Mouse (Mus musculus): Measurements from ENCODE around the gene Olfr830. TPM values are rescaled to one million over a fixed set of nuclear protein-coding genes. Genes with fewer than 3 reads are reported as not detected.

The Olfr830 gene
- polyA plus RNA-seq (2014; fragmentation: Illumina TruSeq; extraction: RNeasy Lipid Tissue Mini Kit (QIAGEN cat#74804); ENCODE audit: low read depth, low replicate concordance) = not detected

DNA sequence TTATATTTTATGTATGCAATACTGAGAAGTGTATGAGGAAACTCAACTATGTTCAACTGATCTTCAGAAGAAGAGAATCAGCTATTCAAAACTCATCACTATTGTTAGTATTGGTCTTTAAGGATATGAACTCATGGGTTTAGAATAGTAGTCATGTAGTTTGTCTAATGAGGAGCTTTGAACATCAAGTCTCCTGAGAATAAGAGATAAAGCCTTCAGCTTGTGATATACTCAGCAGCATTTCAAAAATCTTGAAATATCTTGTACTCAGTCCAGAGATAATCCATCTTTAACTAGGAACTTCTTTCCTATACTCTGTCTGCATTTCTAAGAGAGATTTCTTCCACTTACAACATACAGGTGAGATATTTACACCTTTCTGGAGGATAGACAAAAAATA is at the start of gene Olfr830:
Gene Olfr830, plus strand, starts transcription at position 301 of the 400 bp plus-strand sequence.

DNA sequence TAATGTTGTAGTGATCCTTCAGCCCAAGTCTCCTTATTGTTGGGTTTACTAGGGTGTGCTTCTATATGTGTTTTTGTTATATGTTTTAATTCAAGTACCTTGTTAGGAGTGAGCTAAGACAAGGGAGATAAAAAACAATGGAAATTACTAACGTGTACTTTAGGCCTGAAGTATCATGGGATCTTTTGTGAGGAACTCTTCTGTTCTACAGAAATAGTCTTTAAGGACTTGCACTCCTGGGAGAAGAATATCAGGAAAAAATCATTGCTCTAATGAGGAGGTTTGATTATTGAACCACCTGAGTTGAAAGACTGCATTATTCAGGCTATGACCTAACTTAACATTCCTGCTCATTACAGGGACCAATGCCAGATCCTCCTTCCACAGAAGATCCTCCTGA is 19.9 kb upstream of the Olfr830 start, which contains the start of gene Olfr829:
Gene Olfr829, plus strand, starts transcription at position 301 of the 400 bp plus-strand sequence.

Other genes starting within 250 kb of the Olfr830 start
- 0.85 TPM for gene Muc16, start 200.2 kb upstream of the Olfr830 start, polyA plus RNA-seq (2014; fragmentation: Illumina TruSeq; extraction: RNeasy Lipid Tissue Mini Kit (QIAGEN cat#74804); ENCODE audit: low read depth, low replicate concordance)
- gene Olfr24, start 110.7 kb upstream of the Olfr830 start, polyA plus RNA-seq (2014; fragmentation: Illumina TruSeq; extraction: RNeasy Lipid Tissue Mini Kit (QIAGEN cat#74804); ENCODE audit: low read depth, low replicate concordance) = not detected
- gene Olfr828, start 55.2 kb upstream of the Olfr830 start, polyA plus RNA-seq (2014; fragmentation: Illumina TruSeq; extraction: RNeasy Lipid Tissue Mini Kit (QIAGEN cat#74804); ENCODE audit: low read depth, low replicate concordance) = not detected
- not detected for gene Olfr829, start 19.8 kb upstream of the Olfr830 start, polyA plus RNA-seq (2014; fragmentation: Illumina TruSeq; extraction: RNeasy Lipid Tissue Mini Kit (QIAGEN cat#74804); ENCODE audit: low read depth, low replicate concordance)
- not detected for gene Olfr832, start 62.4 kb downstream of the Olfr830 start, polyA plus RNA-seq (2014; fragmentation: Illumina TruSeq; extraction: RNeasy Lipid Tissue Mini Kit (QIAGEN cat#74804); ENCODE audit: low read depth, low replicate concordance)
- not detected for gene Olfr834, start 113.3 kb downstream of the Olfr830 start, polyA plus RNA-seq (2014; fragmentation: Illumina TruSeq; extraction: RNeasy Lipid Tissue Mini Kit (QIAGEN cat#74804); ENCODE audit: low read depth, low replicate concordance)
- gene Olfr835, start 158.0 kb downstream of the Olfr830 start, polyA plus RNA-seq (2014; fragmentation: Illumina TruSeq; extraction: RNeasy Lipid Tissue Mini Kit (QIAGEN cat#74804); ENCODE audit: low read depth, low replicate concordance) = not detected
- gene Olfr836, start 245.7 kb downstream of the Olfr830 start, polyA plus RNA-seq (2014; fragmentation: Illumina TruSeq; extraction: RNeasy Lipid Tissue Mini Kit (QIAGEN cat#74804); ENCODE audit: low read depth, low replicate concordance) = 0.09 TPM

Data from sigmoid colon, adult 10 weeks (tissue).